Mouse (Mus musculus): ENCODE measurements around the gene Pnma1. TPM values are rescaled to one million over a fixed set of nuclear protein-coding genes. Genes with fewer than 3 reads are reported as not detected.
A peak's percentile ranks its signal among the peaks of the same experiment; 100 is the strongest.

The Pnma1 gene
- polyA plus RNA-seq, 1 experiment from 2014 or later: 0.49 TPM

GRCm38 (mm10) chr12:84154786-84155522 is 6.7 kb upstream of the Pnma1 start:
- no peak overlapping the region for H3K4me2 ChIP-seq (replicated peaks; ENCODE audit: low read depth)
- ATAC-seq (ENCODE audit: low FRiP score, low TSS enrichment): no peak
- no peak for TF ChIP-seq CTCF (IDR thresholded peaks at IDR 0.05; ENCODE audit: low read depth)
- TF ChIP-seq EP300 (optimal IDR thresholded peaks at IDR 0.05): no peak
- no peak overlapping the region for H3K27ac ChIP-seq (replicated peaks)
- no peak overlapping the region for H3K4me3 ChIP-seq (ENCODE audit: low read depth, low read length)
- no peaks in the 10 kb centered on the region for H3K9me3 ChIP-seq (ENCODE audit: control insufficient read depth, low read length)
- H3K27me3 ChIP-seq (ENCODE audit: control insufficient read depth, insufficient read depth, low read length): no peaks in the 10 kb centered on the region
- WGBS: 69% methylated on average over 11 of the region's 11 CpGs
- DNase-seq (ENCODE audit: low spot score): no peak
- H3K9ac ChIP-seq (ENCODE audit: low read length): no peak overlapping the region
- peaks cover 38% of the 10 kb centered on the region for H3K36me3 ChIP-seq (ENCODE audit: control insufficient read depth, insufficient read depth, low read length)
- H3K4me1 ChIP-seq (replicated peaks; ENCODE audit: control insufficient read depth, insufficient read depth): no peaks in the 10 kb centered on the region; the same call in 1 of the 2 replicates

- H3K4me1 ChIP-seq (replicated peaks; ENCODE audit: control insufficient read depth, insufficient read depth): no peaks in the 10 kb centered on the region; the same call in 1 of the 2 replicates
- no peak for ATAC-seq (ENCODE audit: low FRiP score, low TSS enrichment)
- H3K27ac ChIP-seq (replicated peaks): no peak overlapping the region
- H3K4me3 ChIP-seq (ENCODE audit: low read depth, low read length): no peak overlapping the region
- peaks cover 29% of the 10 kb centered on the region for H3K36me3 ChIP-seq (ENCODE audit: control insufficient read depth, insufficient read depth, low read length)
- H3K9ac ChIP-seq (ENCODE audit: low read length): no peak overlapping the region
- no peak overlapping the region for H3K4me2 ChIP-seq (replicated peaks; ENCODE audit: low read depth)
- no peak for DNase-seq (ENCODE audit: low spot score)
- no peaks in the 10 kb centered on the region for H3K9me3 ChIP-seq (ENCODE audit: control insufficient read depth, low read length)
- no peaks in the 10 kb centered on the region for H3K27me3 ChIP-seq (ENCODE audit: control insufficient read depth, insufficient read depth, low read length)
- TF ChIP-seq EP300 (optimal IDR thresholded peaks at IDR 0.05): no peak
- TF ChIP-seq CTCF (IDR thresholded peaks at IDR 0.05; ENCODE audit: low read depth): no peak
- 77% methylated on average over 6 of the region's 6 CpGs for WGBS
These were observed 5.1 kb upstream of the Pnma1 start for GRCm38 (mm10) chr12:84153414-84153813.

- 62% methylated on average over 32 of the region's 32 CpGs for WGBS
- peak; percentile 83 for DNase-seq (ENCODE audit: low spot score)
- no peaks in the 10 kb centered on the region for H3K27me3 ChIP-seq (ENCODE audit: control insufficient read depth, insufficient read depth, low read length)
- peak; percentile 35 for ATAC-seq (ENCODE audit: low FRiP score, low TSS enrichment)
- 0 out of 2 replicates have a peak overlapping the region, but pooled peaks have one; percentile 14 for H3K4me2 ChIP-seq (replicated peaks; ENCODE audit: low read depth)
- H3K4me1 ChIP-seq (replicated peaks; ENCODE audit: control insufficient read depth, insufficient read depth): no peaks in the 10 kb centered on the region; the same call in 1 of the 2 replicates
- no peak overlapping the region for H3K4me3 ChIP-seq (ENCODE audit: low read depth, low read length)
- H3K9me3 ChIP-seq (ENCODE audit: control insufficient read depth, low read length): no peaks in the 10 kb centered on the region
- peaks cover 21% of the 10 kb centered on the region for H3K36me3 ChIP-seq (ENCODE audit: control insufficient read depth, insufficient read depth, low read length)
- H3K27ac ChIP-seq (replicated peaks): peak overlapping the region; percentile 56; the same call in 1 of the 2 replicates
- H3K9ac ChIP-seq (ENCODE audit: low read length): no peak overlapping the region
- TF ChIP-seq EP300 (optimal IDR thresholded peaks at IDR 0.05) (no peak), CTCF (IDR thresholded peaks at IDR 0.05; ENCODE audit: low read depth) (no peak)
These were observed 4.3 kb upstream of the Pnma1 start for GRCm38 (mm10) chr12:84152352-84153190.

- 74% methylated on average over 10 of the region's 10 CpGs for WGBS
- ATAC-seq (ENCODE audit: low FRiP score, low TSS enrichment) (peak; percentile 40), DNase-seq (ENCODE audit: low spot score) (no peak)
- no peak overlapping the region for H3K9ac ChIP-seq (ENCODE audit: low read length)
- H3K27me3 ChIP-seq (ENCODE audit: control insufficient read depth, insufficient read depth, low read length): no peaks in the 10 kb centered on the region
- no peaks in the 10 kb centered on the region; the same call in 1 of the 2 replicates for H3K4me1 ChIP-seq (replicated peaks; ENCODE audit: control insufficient read depth, insufficient read depth)
- no peak for TF ChIP-seq CTCF (IDR thresholded peaks at IDR 0.05; ENCODE audit: low read depth)
- H3K9me3 ChIP-seq (ENCODE audit: control insufficient read depth, low read length): no peaks in the 10 kb centered on the region
- 0 out of 2 replicates have a peak overlapping the region, but pooled peaks have one; percentile 5 for H3K4me2 ChIP-seq (replicated peaks; ENCODE audit: low read depth)
- H3K27ac ChIP-seq (replicated peaks): peak overlapping the region; percentile 56
- peaks cover 19% of the 10 kb centered on the region for H3K36me3 ChIP-seq (ENCODE audit: control insufficient read depth, insufficient read depth, low read length)
- no peak overlapping the region for H3K4me3 ChIP-seq (ENCODE audit: low read depth, low read length)
These were observed 3.6 kb upstream of the Pnma1 start for GRCm38 (mm10) chr12:84151911-84152310.

- H3K36me3 ChIP-seq (ENCODE audit: control insufficient read depth, insufficient read depth, low read length): peaks cover 19% of the 10 kb centered on the region
- no peaks in the 10 kb centered on the region for H3K27me3 ChIP-seq (ENCODE audit: control insufficient read depth, insufficient read depth, low read length)
- no peaks in the 10 kb centered on the region; the same call in 1 of the 2 replicates for H3K4me1 ChIP-seq (replicated peaks; ENCODE audit: control insufficient read depth, insufficient read depth)
- H3K9ac ChIP-seq (ENCODE audit: low read length): no peak overlapping the region
- no peaks in the 10 kb centered on the region for H3K9me3 ChIP-seq (ENCODE audit: control insufficient read depth, low read length)
- H3K4me2 ChIP-seq (replicated peaks; ENCODE audit: low read depth): no peak overlapping the region
- 35% methylated on average over 6 of the region's 6 CpGs for WGBS
- peak overlapping the region; percentile 56 for H3K27ac ChIP-seq (replicated peaks)
- no peak overlapping the region for H3K4me3 ChIP-seq (ENCODE audit: low read depth, low read length)
- ATAC-seq (ENCODE audit: low FRiP score, low TSS enrichment): no peak
- TF ChIP-seq CTCF (IDR thresholded peaks at IDR 0.05; ENCODE audit: low read depth): no peak
- TF ChIP-seq EP300 (optimal IDR thresholded peaks at IDR 0.05): no peak
- no peak for DNase-seq (ENCODE audit: low spot score)
These were observed 2.7 kb upstream of the Pnma1 start for GRCm38 (mm10) chr12:84150976-84151375.

All from stomach, postnatal 0 days (tissue).